Mouse (Mus musculus) G1E-ER4 (cell line): ENCODE measurements around the gene Gm13698. TPM values are rescaled to one million over a fixed set of nuclear protein-coding genes. Genes with fewer than 3 reads are reported as not detected.
"Not testable (repeated sequence)": the region's sequence is repeated elsewhere in the genome, so short reads cannot be mapped to it uniquely, and the experiment has no call there.

Experiments
- GATA1 ChIP-seq: IDR thresholded peaks from one replicate; pipeline ENCODE4 v1.8.0; 2012; ENCODE audit warnings: low read length, inconsistent platforms
- polyA plus RNA-seq: library from polyadenylated mRNA; stranded (reverse); fragments of >175 nt; gene quantifications from 2 replicates; pipeline ENCODE4 v1.2.3, GENCODE M21; 2012

The Gm13698 gene
- polyA plus RNA-seq, result not detected in 2 replicates

DNA sequence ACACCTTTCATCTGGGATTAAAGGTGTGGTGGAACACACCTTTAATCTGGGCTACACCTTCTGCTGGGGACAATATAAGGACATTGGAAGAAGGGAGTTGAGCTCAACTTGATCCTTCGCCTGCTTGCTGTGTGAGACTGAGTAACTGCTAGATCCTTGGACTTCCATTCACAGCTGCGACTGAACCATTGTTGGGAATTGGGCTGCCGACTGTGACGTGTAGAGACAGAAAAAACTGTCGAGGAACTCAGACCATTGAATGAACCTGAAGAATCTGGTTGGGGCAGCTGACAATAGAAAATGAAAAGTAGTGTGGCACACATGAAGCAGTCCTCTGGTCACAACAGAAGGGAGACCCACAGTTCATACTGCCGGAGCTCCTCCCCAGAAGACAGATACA, at the start of gene Gm13698:
Gm13698 (plus strand) TSS at position 301 of the 400 bp plus-strand sequence.
- not testable (repeated sequence) for TF ChIP-seq GATA1

GRCm38 (mm10) chr2:83929478-83930088, 25.9 kb upstream of the Gm13698 start:
- no peak for TF ChIP-seq GATA1

- no peak for TF ChIP-seq GATA1
These were observed 14.5 kb upstream of the Gm13698 start, which contains the start of gene Zswim2 for GRCm38 (mm10) chr2:83940931-83941361. Gene Zswim2 (minus strand): TSS chr2:83941228.

- TF ChIP-seq GATA1, result no peak
These were observed 14.1 kb upstream of the Gm13698 start for GRCm38 (mm10) chr2:83941378-83941777.

- TF ChIP-seq GATA1, result no peak
These were observed 13.7 kb upstream of the Gm13698 start for GRCm38 (mm10) chr2:83941792-83942191.

GRCm38 (mm10) chr2:83961203-83961602, 5.7 kb downstream of the Gm13698 start, which contains the start of gene Gm13693:
Gene Gm13693 (plus strand): TSS chr2:83961503.
- not testable (repeated sequence) for TF ChIP-seq GATA1

DNA sequence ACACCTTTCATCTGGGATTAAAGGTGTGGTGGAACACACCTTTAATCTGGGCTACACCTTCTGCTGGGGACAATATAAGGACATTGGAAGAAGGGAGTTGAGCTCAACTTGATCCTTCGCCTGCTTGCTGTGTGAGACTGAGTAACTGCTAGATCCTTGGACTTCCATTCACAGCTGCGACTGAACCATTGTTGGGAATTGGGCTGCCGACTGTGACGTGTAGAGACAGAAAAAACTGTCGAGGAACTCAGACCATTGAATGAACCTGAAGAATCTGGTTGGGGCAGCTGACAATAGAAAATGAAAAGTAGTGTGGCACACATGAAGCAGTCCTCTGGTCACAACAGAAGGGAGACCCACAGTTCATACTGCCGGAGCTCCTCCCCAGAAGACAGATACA, 11.5 kb downstream of the Gm13698 start, which contains the start of gene Gm13695:
Gm13695 (plus strand) TSS at position 301 of the 400 bp plus-strand sequence.
- TF ChIP-seq GATA1, result not testable (repeated sequence)

GRCm38 (mm10) chr2:83972823-83973222, 17.3 kb downstream of the Gm13698 start, which contains the start of gene Gm13696:
Gene Gm13696 (plus strand): TSS chr2:83973123.
- TF ChIP-seq GATA1, result not testable (repeated sequence)

DNA sequence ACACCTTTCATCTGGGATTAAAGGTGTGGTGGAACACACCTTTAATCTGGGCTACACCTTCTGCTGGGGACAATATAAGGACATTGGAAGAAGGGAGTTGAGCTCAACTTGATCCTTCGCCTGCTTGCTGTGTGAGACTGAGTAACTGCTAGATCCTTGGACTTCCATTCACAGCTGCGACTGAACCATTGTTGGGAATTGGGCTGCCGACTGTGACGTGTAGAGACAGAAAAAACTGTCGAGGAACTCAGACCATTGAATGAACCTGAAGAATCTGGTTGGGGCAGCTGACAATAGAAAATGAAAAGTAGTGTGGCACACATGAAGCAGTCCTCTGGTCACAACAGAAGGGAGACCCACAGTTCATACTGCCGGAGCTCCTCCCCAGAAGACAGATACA, 23.1 kb downstream of the Gm13698 start, which contains the start of gene Gm13694:
Gm13694 (plus strand) TSS at position 301 of the 400 bp plus-strand sequence.
- TF ChIP-seq GATA1, result not testable (repeated sequence)

- TF ChIP-seq GATA1, result not testable (repeated sequence)
These were observed 28.9 kb downstream of the Gm13698 start, which contains the start of gene Gm13697 for GRCm38 (mm10) chr2:83984443-83984842. Gene Gm13697 (plus strand): TSS chr2:83984743.

DNA sequence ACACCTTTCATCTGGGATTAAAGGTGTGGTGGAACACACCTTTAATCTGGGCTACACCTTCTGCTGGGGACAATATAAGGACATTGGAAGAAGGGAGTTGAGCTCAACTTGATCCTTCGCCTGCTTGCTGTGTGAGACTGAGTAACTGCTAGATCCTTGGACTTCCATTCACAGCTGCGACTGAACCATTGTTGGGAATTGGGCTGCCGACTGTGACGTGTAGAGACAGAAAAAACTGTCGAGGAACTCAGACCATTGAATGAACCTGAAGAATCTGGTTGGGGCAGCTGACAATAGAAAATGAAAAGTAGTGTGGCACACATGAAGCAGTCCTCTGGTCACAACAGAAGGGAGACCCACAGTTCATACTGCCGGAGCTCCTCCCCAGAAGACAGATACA, 34.8 kb downstream of the Gm13698 start, which contains the start of gene Gm13691:
Gm13691 (plus strand) TSS at position 301 of the 400 bp plus-strand sequence.
- TF ChIP-seq GATA1, result not testable (repeated sequence)

Other genes starting within 250 kb of the Gm13698 start
- 15.5 and 18.9 TPM in 2 replicates for gene Itgav, start 231.3 kb upstream of the Gm13698 start, polyA plus RNA-seq
- not detected in 2 replicates for gene Fam171b, start 143.1 kb upstream of the Gm13698 start, polyA plus RNA-seq
- not detected in 2 replicates for gene Zswim2, start 14.5 kb upstream of the Gm13698 start, polyA plus RNA-seq
- not detected in 2 replicates for gene Gm13693, start 5.8 kb downstream of the Gm13698 start, polyA plus RNA-seq
- gene Gm13695, start 11.6 kb downstream of the Gm13698 start, polyA plus RNA-seq, result not detected in 2 replicates
- not detected in 2 replicates for gene Gm13696, start 17.4 kb downstream of the Gm13698 start, polyA plus RNA-seq
- gene Gm13694, start 23.2 kb downstream of the Gm13698 start, polyA plus RNA-seq, result not detected in 2 replicates
- not detected in 2 replicates for gene Gm13697, start 29.1 kb downstream of the Gm13698 start, polyA plus RNA-seq
- gene Gm13691, start 34.9 kb downstream of the Gm13698 start, polyA plus RNA-seq, result not detected in 2 replicates